Mouse (Mus musculus) heart, postnatal 14 days (tissue): ENCODE data around the gene Sec31a. TPM values are rescaled to one million over a fixed set of nuclear protein-coding genes. Genes with fewer than 3 reads are reported as not detected.

Experiments
- DNase-seq, 2 experiments: peaks; one replicate each; pipeline ENCODE4 v3.0.0; 2021 to 2022
- intact Hi-C: fragments of 180-260 bp; cut with DNase I; formaldehyde crosslinking; loops from one replicate; pipeline ENCODE4 v1.15.1; 2025
- total RNA-seq, 2 experiments: library from RNA; stranded (reverse); gene quantifications; 2 replicates each; pipeline ENCODE4 v1.2.3; 2021

Gene Sec31a
- total RNA-seq, 2 experiments from 2014 or later = 114 to 118 TPM

DNA sequence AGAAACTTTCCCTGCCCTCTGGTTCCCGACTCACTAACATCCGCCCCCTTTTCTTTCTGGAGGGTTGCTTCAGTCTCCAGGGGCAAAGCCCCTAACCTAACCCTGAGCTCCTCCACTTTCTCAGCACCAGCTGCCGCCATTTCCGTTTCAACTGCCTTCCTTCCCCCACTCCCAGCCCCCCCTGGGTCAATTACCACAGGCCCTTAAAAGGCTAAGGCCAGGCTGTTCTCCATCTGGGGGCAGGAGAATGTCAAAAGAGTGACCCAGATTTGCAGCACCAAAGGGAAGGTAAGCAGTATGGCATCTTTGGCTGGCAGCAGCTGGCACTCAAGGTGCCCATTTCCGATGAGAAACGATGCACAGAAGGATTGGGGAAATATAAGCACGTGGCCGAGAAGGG is 57.7 kb downstream of the Sec31a start:
- intact Hi-C loops = no loop called here
- DNase-seq = no peak

GRCm38 (mm10) chr5:100354644-100355043 is 61.4 kb downstream of the Sec31a start:
- intact Hi-C loops = no loop called here
- DNase-seq = no peak

DNA sequence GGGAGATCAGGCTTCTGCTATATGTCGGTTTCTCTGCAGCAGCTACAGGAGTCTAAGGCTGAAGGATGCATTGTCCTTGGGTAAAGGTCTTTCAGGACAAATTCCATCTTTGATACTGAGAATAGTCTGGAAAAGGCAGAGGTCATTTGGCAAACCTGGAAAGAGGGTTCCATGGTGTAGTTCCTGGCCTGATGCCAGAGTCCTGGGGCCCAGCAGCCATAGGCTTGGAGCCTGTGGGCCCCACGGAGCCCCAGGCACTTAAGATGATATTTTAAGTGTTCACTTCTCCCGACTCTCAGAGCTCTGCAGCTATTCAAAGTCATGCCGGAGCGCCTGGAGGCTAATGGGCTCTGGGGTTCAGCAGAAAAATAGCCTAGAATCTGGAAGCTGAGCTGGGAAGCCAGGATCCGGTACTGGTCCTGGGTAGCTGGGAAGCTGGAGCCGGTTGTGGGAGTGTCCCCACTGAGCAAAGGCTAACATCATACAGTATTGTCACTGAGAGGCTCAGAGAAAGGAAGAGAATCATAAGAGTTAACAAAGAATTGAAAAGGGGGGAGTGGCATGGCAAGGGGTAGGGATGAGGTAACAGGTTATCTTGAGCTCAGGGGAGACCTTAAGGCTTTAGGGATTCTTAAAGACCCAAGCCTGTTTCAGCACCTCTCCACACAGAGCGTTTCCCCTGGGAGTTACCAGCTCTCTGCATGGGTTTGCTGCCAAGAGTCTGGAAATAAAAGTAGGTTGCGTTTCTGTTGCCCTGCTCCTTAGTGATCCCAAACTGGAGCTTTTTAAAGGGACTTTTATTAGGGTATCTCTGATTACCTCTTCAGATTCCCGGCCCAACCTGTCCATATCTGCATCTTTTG is 62.8 kb downstream of the Sec31a start:
- intact Hi-C loops = no loop called here
- peak in 1 of 2 experiments; percentile 40 for DNase-seq

DNA sequence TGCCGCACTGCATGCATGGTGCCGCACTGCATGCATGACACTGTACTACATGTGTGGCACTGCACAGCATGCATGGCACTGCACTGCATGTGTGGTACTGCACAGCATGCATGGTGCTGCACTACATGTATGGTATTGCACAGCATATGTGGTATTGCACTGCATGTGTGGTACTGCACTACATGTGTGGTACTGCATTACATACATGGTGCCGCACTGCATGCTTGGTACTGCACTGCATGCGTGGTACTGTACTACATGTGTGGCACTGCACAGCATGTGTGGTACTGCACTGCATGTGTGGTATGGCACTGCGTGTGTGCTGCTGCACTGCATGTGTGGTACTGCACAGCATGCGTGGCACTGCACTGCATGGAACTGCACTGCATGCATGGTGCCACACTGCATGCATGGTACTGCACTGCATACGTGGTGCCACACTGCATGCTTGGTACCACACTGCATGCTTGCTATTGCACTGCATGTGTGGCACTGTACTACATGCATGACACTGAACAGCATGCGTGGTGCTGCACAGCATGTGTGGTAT is 65.1 kb downstream of the Sec31a start:
- intact Hi-C loops = no loop called here
- no peak for DNase-seq

DNA sequence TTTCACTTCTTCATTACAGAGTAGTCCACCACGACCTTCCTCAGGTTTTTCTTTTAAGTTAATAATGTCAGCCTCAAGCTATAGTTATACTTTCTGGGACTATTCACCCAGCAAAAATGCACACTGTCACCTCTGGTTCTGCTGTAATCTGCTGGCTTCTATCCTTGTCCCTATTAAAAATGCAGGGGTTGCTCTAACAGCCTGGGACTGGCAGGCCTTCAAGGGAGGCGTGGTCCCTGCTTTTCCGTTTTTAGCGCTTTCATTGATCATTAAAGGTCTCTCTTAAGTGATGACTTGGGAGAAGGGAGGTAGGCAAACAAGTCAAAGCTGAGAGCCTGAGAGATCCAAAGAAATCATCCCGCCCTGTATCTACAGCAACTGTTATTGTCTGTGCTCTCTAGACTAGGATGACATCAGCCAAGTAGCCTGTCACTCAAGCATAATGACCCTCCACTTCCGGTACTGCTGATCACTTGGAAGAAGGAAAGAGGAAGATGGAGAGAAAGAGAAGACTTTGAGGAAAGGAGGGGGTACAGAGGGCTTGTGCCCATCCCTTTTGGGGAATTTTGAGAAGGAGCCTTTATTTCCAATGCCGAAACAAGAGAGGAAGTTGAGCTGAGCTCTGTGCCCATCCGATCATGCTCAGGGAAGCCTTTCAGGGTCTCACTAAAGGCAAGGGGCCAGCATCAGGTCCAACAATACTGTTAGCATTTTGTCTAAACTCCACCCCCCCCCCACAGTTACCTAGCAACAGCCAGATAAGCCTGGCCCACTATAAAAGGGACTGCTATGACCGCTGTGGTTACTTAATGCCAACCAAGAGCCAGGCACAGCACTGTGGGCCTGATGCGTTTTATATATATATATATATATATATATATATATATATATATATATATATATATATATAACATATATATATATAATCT is 66.5 kb downstream of the Sec31a start:
- no peak for DNase-seq
- intact Hi-C loops = no loop called here

DNA sequence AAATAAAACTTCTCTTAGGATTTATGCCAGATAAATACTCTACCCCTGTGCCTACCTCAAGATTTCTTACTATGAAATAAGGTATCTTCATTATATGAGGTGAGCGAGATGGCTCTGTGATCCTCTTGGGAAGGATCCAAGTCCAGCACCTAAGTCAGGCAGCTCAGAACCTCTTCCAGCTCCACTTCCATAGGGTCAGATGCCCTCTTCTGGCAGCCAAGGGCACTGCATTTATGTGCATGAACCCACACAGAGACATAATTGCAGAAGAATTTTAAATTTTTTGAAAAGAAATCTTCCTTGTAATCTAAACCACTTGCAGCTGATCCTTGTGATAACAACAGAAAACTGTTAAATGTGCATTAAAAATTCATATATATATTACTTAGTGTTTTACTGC is 70.9 kb downstream of the Sec31a start:
- DNase-seq = no peak
- intact Hi-C loops = no loop called here

DNA sequence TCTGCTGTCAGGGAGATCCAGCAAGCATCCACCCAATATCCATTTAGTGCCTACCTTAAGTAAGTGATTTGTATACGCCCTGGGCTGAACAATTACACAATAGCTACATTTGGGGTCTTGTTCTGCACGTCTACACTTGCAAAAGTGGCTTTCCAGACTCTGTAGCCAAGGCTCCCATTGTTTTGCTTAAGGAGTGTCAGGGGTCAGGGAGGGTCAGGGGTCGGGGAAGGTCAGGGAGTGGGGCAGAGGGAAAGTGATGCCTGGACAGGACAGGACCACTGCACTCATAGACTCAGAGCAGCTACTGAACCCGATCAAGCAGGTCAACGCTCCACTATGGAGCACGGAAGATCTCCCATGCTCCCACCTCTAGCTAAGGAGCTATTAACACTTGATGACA is 72.9 kb downstream of the Sec31a start:
- intact Hi-C loops = no loop called here
- DNase-seq = no peak

GRCm38 (mm10) chr5:100342422-100342821 is 73.6 kb downstream of the Sec31a start:
- DNase-seq = no peak
- intact Hi-C loops = no loop called here

DNA sequence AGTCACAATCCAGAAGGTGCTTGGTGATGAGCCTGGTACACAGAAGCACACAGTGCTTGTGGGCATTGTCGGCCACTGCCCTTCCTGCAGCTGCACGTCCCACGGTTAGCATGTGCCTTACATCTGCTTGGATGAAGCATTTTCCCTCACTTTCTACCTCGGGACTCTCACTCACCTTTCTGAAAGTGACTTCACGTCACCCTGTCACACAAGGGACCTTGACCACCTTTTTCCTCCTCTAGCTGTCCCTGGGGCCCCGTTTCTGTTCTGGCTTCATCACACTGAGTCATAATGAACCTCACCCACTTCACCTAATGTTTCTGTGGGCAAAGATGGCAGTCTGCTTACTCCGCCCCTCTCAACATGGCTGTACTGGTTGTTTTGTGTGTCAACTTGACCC is 75.0 kb downstream of the Sec31a start:
- intact Hi-C loops = no loop called here
- DNase-seq = no peak

GRCm38 (mm10) chr5:100337852-100338251 is 78.2 kb downstream of the Sec31a start:
- intact Hi-C loops = no loop called here
- DNase-seq = no peak

DNA sequence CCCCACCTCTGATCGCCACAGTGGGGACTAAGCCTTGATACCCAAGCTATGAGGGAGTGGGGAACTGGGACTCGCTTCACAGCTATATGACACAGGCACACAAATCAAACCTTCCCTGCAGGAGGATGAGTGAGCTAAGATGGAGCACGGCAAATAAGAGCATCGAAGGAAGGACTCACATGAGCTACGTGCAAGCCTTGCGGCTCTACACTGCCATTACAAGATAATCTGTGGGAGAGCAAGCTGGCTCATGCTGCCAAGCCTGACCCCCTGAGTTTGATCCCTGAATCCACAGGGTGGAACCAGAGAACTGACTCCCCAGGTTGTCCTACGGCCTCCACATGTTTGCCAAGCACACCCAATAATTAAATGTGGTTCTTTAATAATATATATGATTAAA is 79.2 kb downstream of the Sec31a start:
- no peak for DNase-seq
- intact Hi-C loops = no loop called here

DNA sequence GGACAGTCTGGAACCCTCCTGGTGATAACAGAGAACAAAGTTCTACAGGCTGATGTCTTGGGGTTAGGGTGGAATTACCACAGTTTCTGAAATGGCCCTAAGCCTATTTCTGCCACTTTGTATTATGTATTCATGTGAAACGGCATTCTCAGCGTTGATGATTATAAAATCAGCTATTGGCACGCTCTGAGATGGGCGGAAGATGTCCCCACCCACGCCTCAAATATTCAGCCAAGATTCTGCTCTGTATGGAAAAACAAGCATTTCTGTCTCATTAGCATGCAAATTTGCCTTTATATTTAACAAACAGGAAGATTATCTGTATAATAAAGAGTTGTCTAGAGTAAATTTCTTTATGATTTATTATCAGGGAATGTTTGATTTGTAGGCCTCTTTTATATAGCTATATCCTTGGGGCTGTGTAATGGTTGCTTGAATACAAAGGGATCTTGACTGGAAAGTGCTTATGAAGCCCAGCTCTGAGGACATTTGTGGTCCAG is 80.4 kb downstream of the Sec31a start:
- intact Hi-C loops = no loop called here
- DNase-seq = no peak

- intact Hi-C loops = no loop called here
- DNase-seq = no peak
Measured at GRCm38 (mm10) chr5:100334686-100335085, 81.3 kb downstream of the Sec31a start.

DNA sequence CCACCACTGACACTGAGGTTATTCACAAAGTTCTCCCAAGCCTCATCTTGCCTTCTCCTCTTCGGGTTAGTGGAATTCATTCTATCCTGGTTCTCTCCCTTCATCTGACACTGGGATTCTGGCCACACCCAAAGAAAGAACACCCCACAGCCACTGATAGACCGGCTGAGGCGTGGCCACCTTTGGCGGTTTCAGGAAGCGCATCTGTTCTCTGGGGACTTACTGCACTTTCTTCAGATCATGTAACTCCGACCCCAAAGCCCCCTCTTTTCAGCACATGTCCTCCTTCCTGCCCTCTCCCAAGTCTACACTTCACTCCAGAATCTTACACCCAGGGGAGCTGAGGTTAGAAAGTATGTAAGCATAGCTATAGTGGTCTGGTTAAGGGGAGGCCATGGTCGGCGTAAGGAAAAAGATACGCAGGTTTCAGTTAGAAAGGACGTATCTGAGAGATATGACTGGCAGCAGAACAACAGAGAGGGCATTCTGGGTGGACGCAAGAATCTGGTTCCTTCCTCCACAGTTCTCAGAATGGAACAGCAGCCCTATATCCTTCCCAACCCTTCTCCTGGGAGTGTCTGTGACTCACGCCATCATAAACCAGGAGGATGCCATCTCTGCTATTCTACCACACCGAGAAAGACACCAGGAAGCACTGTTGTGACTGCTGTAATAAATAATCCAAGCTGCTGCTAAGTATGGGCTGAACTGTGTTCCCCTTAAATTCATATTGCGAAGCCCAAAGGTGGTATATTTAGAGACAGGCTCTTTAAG is 82.2 kb downstream of the Sec31a start:
- intact Hi-C loops = no loop called here
- DNase-seq = no peak

DNA sequence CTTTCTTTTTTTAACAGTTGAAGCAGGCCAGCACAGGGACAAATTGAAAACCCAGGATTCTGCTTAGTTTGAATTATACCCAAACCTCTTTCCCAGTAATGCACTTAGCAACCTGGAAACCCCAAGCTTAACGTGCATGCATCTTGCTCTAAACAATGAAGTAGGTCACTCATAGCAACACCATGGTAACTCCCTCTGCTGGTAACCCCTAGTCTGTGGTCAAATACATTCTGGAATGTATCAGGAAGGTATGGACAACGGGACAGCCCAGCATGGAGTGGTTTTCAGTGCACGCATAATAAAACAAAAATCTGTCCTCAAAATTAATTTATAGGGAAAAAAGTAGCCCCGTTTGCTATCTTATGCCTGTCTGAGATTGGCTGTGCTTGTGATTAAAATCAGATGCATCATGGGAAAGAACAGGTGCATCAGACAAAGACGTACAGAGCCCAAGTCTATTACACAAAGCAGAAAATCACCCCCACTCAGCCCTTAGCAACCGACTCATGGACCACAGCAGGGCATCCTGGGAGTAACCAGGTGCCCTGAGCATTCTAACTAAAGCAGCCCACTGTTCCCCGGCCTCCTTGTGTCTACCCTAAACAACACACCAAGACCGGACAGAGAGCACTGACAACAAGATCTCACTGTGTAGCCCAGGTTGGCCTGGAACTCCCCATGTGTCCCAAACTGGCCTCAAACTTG is 83.6 kb downstream of the Sec31a start:
- no peak for DNase-seq
- intact Hi-C loops = no loop called here

GRCm38 (mm10) chr5:100331636-100332035 is 84.4 kb downstream of the Sec31a start:
- intact Hi-C loops = no loop called here

DNA sequence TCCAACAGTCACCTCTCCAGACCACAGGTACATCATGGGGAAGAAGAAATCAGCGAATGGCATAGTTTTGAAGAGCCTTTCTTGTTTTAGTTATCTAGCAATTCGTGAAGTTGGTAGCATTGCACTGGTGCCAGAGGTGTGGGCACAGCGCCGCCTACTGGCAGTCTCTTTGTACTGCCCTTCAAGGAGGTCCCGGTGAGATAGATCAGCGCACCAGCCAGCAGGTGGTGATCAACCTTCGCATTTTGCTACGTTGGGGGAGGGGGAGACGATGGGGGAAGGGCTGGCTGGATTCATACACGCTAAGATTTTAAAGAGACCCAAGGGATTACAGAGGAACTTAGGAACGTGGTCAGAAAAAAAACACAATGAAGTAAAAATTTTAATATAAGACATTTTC is 94.0 kb downstream of the Sec31a start:
- DNase-seq = peak; percentile 78 to 84
- intact Hi-C loops = loop anchor here (1.0 to 5.0 kb wide), 3 partner anchors 165 to 395 kb away; partner anchors contain the start of gene Tmem150c

More at GRCm38 (mm10) chr5:100331636-100332035, 84.4 kb downstream of the Sec31a start:
- no peak for DNase-seq

DNA sequence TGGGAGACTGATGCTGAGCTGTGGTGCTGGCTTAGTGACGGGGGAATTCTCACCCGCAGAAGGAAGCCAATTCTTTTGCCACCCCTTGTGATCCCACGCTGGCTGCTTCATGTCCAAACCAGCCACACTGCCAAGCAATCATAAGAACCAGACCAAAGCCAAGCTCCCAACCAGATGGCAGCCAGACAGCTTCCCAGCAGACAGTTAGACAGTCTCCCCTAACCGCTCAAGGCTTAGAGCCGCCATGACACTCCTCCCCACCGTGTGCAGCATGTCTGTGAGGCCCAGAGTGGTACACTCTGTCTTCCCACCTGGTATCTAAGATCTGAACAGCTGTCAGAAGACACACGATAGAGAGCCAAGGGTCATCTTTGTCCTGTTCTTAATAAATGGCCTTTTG is 98.2 kb downstream of the Sec31a start:
- no peak for DNase-seq
- intact Hi-C loops = no loop called here

- DNase-seq = no peak
- intact Hi-C loops = no loop called here
Measured at GRCm38 (mm10) chr5:100317010-100317409, 99.0 kb downstream of the Sec31a start.
